Mouse (Mus musculus) megakaryocyte progenitor cell, adult 5-6 weeks (primary cell): ENCODE measurements around the gene Klk1b9. TPM values are rescaled to one million over a fixed set of nuclear protein-coding genes. Genes with fewer than 3 reads are reported as not detected.

Experiments used
- total RNA-seq, 2 experiments: library from RNA; stranded (forward) in 1 of 2; stranded (reverse) in 1 of 2; fragments of 157-497, 149-512 nt in 1 of 2; fragments of 200-1000 nt in 1 of 2; gene quantifications; 2 replicates each; pipeline versions ENCODE4 v1.2.3 to v1.2.4; 2015 to 2017

The Klk1b9 gene
- total RNA-seq, 2 experiments from 2014 or later, result not detected

Other genes with a start within 250 kb of the Klk1b9 start
- not detected in 2 replicates for gene Klk12, start 207.2 kb upstream of the Klk1b9 start, total RNA-seq (2015)
- gene Klk12, start 207.2 kb upstream of the Klk1b9 start, total RNA-seq (2017), result not detected in 2 replicates
- not detected in 2 replicates for gene Klk11, start 201.5 kb upstream of the Klk1b9 start, total RNA-seq (2015)
- gene Klk11, start 201.5 kb upstream of the Klk1b9 start, total RNA-seq (2017), result not detected in 2 replicates
- not detected in 2 replicates for gene Klk10, start 195.0 kb upstream of the Klk1b9 start, total RNA-seq (2015)
- gene Klk10, start 195.0 kb upstream of the Klk1b9 start, total RNA-seq (2017), result not detected in 2 replicates
- not detected in 2 replicates for gene Klk9, start 184.2 kb upstream of the Klk1b9 start, total RNA-seq (2015)
- not detected in 2 replicates for gene Klk9, start 184.2 kb upstream of the Klk1b9 start, total RNA-seq (2017)
- gene Klk8, start 178.5 kb upstream of the Klk1b9 start, total RNA-seq (2015), result 20.1 and 26.6 TPM in 2 replicates
- 12.5 and 13.3 TPM in 2 replicates for gene Klk8, start 178.5 kb upstream of the Klk1b9 start, total RNA-seq (2017)
- gene Klk7, start 164.8 kb upstream of the Klk1b9 start, total RNA-seq (2015), result not detected in 2 replicates
- not detected in 2 replicates for gene Klk7, start 164.8 kb upstream of the Klk1b9 start, total RNA-seq (2017)
- gene Klk6, start 151.6 kb upstream of the Klk1b9 start, total RNA-seq (2015), result not detected in 2 replicates
- gene Klk6, start 151.6 kb upstream of the Klk1b9 start, total RNA-seq (2017), result not detected in 2 replicates
- gene Klk5, start 134.1 kb upstream of the Klk1b9 start, total RNA-seq (2015), result not detected in 2 replicates
- not detected in 2 replicates for gene Klk5, start 134.1 kb upstream of the Klk1b9 start, total RNA-seq (2017)
- gene Klk4, start 94.9 kb upstream of the Klk1b9 start, total RNA-seq (2015), result not detected in 2 replicates
- not detected in 2 replicates for gene Klk4, start 94.9 kb upstream of the Klk1b9 start, total RNA-seq (2017)
- gene Klk15, start 42.3 kb upstream of the Klk1b9 start, total RNA-seq (2015), result not detected in 2 replicates
- gene Klk15, start 42.3 kb upstream of the Klk1b9 start, total RNA-seq (2017), result not detected in 2 replicates
- not detected in 2 replicates for gene Klk1b8, start 25.4 kb upstream of the Klk1b9 start, total RNA-seq (2015)
- not detected in 2 replicates for gene Klk1b8, start 25.4 kb upstream of the Klk1b9 start, total RNA-seq (2017)
- not detected in 2 replicates for gene Klk1b1, start 9.3 kb upstream of the Klk1b9 start, total RNA-seq (2015)
- not detected in 2 replicates for gene Klk1b1, start 9.3 kb upstream of the Klk1b9 start, total RNA-seq (2017)
- gene Klk1b11, start 19.8 kb downstream of the Klk1b9 start, total RNA-seq (2015), result not detected in 2 replicates
- not detected in 2 replicates for gene Klk1b11, start 19.8 kb downstream of the Klk1b9 start, total RNA-seq (2017)
- gene Klk1b26, start 36.1 kb downstream of the Klk1b9 start, total RNA-seq (2015), result not detected in 2 replicates
- not detected in 2 replicates for gene Klk1b26, start 36.1 kb downstream of the Klk1b9 start, total RNA-seq (2017)
- gene Klk1b27, start 76.2 kb downstream of the Klk1b9 start, total RNA-seq (2015), result not detected in 2 replicates
- not detected in 2 replicates for gene Klk1b27, start 76.2 kb downstream of the Klk1b9 start, total RNA-seq (2017)
- not detected in 2 replicates for gene Klk1b21, start 126.3 kb downstream of the Klk1b9 start, total RNA-seq (2015)
- not detected in 2 replicates for gene Klk1b21, start 126.3 kb downstream of the Klk1b9 start, total RNA-seq (2017)
- not detected in 2 replicates for gene Klk1b22, start 136.6 kb downstream of the Klk1b9 start, total RNA-seq (2015)
- gene Klk1b22, start 136.6 kb downstream of the Klk1b9 start, total RNA-seq (2017), result not detected in 2 replicates
- gene Klk1b16, start 160.7 kb downstream of the Klk1b9 start, total RNA-seq (2015), result not detected in 2 replicates
- gene Klk1b16, start 160.7 kb downstream of the Klk1b9 start, total RNA-seq (2017), result not detected in 2 replicates
- not detected in 2 replicates for gene Klk1b24, start 212.2 kb downstream of the Klk1b9 start, total RNA-seq (2015)
- not detected in 2 replicates for gene Klk1b24, start 212.2 kb downstream of the Klk1b9 start, total RNA-seq (2017)
- not detected in 2 replicates for gene Klk1b3, start 222.1 kb downstream of the Klk1b9 start, total RNA-seq (2015)
- gene Klk1b3, start 222.1 kb downstream of the Klk1b9 start, total RNA-seq (2017), result not detected in 2 replicates
- gene Klk1b4, start 231.4 kb downstream of the Klk1b9 start, total RNA-seq (2015), result not detected in 2 replicates
- not detected in 2 replicates for gene Klk1b4, start 231.4 kb downstream of the Klk1b9 start, total RNA-seq (2017)
- gene Klk1b5, start 239.9 kb downstream of the Klk1b9 start, total RNA-seq (2015), result not detected in 2 replicates
- not detected in 2 replicates for gene Klk1b5, start 239.9 kb downstream of the Klk1b9 start, total RNA-seq (2017)
- not detected in 2 replicates for gene Klk1, start 249.3 kb downstream of the Klk1b9 start, total RNA-seq (2015)
- not detected in 2 replicates for gene Klk1, start 249.3 kb downstream of the Klk1b9 start, total RNA-seq (2017)